Mouse (Mus musculus) forebrain, postnatal 0 days (tissue): ENCODE data around the gene Dcp1b. TPM values are rescaled to one million over a fixed set of nuclear protein-coding genes. Genes with fewer than 3 reads are reported as not detected.

Source experiments
- ATAC-seq: fragments of 200-750 bp; cut with Nextera tagmentation; 2 replicates; pipeline ENCODE4 v1.8.0; 2017; ENCODE audit warnings: mild to moderate bottlenecking, moderate library complexity
- DNase-seq: peaks from one replicate; pipeline ENCODE4 v3.0.0-alpha.2; 2015
- H3K27ac ChIP-seq: fragments of 300-500 bp; sonication (generic); 2 replicates; pipeline ENCODE4 v1.5.1; 2014; ENCODE audit warnings: low read depth, mild to moderate bottlenecking, antibody characterized with exemption, low read length, moderate library complexity, mixed read lengths
- H3K27me3 ChIP-seq: fragments of 300-500 bp; sonication (generic); 2 replicates; pipeline ENCODE4 v1.6.1; 2014; ENCODE audit warnings: mild to moderate bottlenecking, low read length, mixed read lengths; ENCODE audit not compliant: insufficient read depth
- H3K36me3 ChIP-seq: fragments of 300-500 bp; sonication (generic); 2 replicates; pipeline ENCODE4 v1.6.1; 2014; ENCODE audit warnings: mild to moderate bottlenecking, moderate library complexity; ENCODE audit not compliant: insufficient read depth
- H3K4me1 ChIP-seq: fragments of 300-500 bp; sonication (generic); 2 replicates; pipeline ENCODE4 v1.6.1; 2014; ENCODE audit warnings: antibody characterized with exemption; ENCODE audit not compliant: insufficient read depth
- H3K4me2 ChIP-seq: fragments of 300-500 bp; sonication (generic); 2 replicates; pipeline ENCODE4 v1.6.1; 2014; ENCODE audit warnings: low read depth, mild to moderate bottlenecking, moderate library complexity
- H3K4me3 ChIP-seq: fragments of 300-500 bp; sonication (generic); 2 replicates; pipeline ENCODE4 v1.5.1; 2014; ENCODE audit warnings: low read depth, low read length, mixed read lengths
- H3K9ac ChIP-seq: fragments of 300-500 bp; sonication (generic); 2 replicates; pipeline ENCODE4 v1.6.1; 2014; ENCODE audit warnings: mild to moderate bottlenecking
- H3K9me3 ChIP-seq: fragments of 300-500 bp; sonication (generic); 2 replicates; pipeline ENCODE4 v1.6.1; 2016; ENCODE audit warnings: low read length
- CTCF ChIP-seq: sonication (generic); IDR thresholded peaks from 2 replicates; pipeline ENCODE4 v1.5.1; 2016; ENCODE audit warnings: antibody characterized with exemption, control low read depth, low read depth
- WGBS: fragments of 180-500 bp; shearing (Covaris S2); extraction: QIAGEN DNeasy Blood & Tissue Kit; methylation state at CpG from one replicate; pipeline ENCODE4 v1.1.7; 2014; 5-methylcytosine and 5-hydroxymethylcytosine counted together
- polyA plus RNA-seq: library from polyadenylated mRNA; unstranded; fragments of >200 nt; fragmentation: Nextera tagmentation; extraction: Ambion mirVana; gene quantifications from 2 replicates; pipeline ENCODE4 v1.2.1, GENCODE M21; 2015
- total RNA-seq: library from RNA; depleted of rRNA; stranded (reverse); fragments of >200 nt; gene quantifications from 2 replicates; pipeline ENCODE4 v1.2.3, GENCODE M21; 2014; rRNA removed

Gene Dcp1b
- total RNA-seq, result 24.0 and 29.6 TPM in 2 replicates
- 12.3 and 12.5 TPM in 2 replicates for polyA plus RNA-seq

DNA sequence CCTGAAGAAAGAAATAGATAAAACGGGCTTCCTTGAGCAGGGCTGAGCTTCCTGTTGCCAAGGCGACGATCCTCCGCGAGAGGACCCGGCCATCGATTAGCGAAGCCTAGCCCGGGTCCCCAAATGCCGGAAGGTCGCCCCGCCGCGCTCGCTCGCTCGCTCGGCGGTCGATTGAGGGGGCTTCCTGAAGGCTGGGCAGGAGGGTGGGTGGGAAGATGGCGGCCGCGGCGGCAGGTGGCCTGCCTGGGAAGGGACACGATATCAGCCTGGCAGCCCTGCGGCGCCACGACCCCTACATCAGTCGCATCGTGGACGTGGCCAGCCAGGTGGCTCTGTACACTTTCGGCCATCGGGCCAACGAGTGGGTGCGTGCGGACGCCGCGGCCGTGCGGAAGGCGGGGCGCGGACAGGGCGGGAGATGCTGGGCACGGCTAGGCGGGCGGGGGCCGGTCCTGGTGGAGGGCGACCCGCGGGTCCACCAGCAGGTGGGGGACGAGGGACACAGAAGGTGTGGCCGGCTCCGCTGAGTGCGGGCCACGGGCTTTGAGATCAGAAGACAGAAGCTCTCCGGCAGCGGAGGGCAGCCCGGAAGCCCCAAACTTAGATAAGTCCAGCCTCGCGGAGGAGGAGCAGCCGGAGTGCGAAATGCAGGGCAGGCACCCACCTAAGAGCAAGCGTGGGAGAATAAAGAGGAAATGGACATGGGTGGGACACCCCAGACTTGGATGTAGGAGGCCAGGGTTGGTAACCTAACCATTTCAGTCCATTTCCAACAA, at the start of gene Dcp1b:
Dcp1b (plus strand) TSS at position 176 of the 776 bp plus-strand sequence.
- TF ChIP-seq CTCF, result peak; percentile 47

GRCm38 (mm10) chr6:119126991-119127390, 48.1 kb upstream of the Dcp1b start:
- Histone ChIP-seq H3K4me3 (no peak overlapping the region), H3K36me3 (no peaks in the 10 kb centered on the region), H3K4me2 (no peak overlapping the region), H3K4me1 (no peaks in the 10 kb centered on the region), H3K27me3 (no peaks in the 10 kb centered on the region), H3K9ac (no peak overlapping the region), H3K27ac (no peak overlapping the region), H3K9me3 (no peaks in the 10 kb centered on the region)
- no peak for DNase-seq
- no peak for TF ChIP-seq CTCF
- 84% methylated on average over 3 of the region's 3 CpGs for WGBS
- no peak for ATAC-seq

More for the DNA sequence above, at the start of gene Dcp1b:
- DNase-seq (peak; percentile 96), ATAC-seq (peak; percentile 97)
- 0% methylated on average over 60 of the region's 65 CpGs for WGBS
- Histone ChIP-seq H3K36me3 (peaks cover 2% of the 10 kb centered on the region; the same call in 1 of the 2 replicates), H3K27ac (peak within 1 kb of the TSS; percentile 87), H3K27me3 (no peaks in the 10 kb centered on the region), H3K4me1 (peaks cover 5% of the 10 kb centered on the region; the same call in 1 of the 2 replicates), H3K9me3 (no peaks in the 10 kb centered on the region), H3K4me2 (peak within 1 kb of the TSS; percentile 68), H3K9ac (peak within 1 kb of the TSS; percentile 87), H3K4me3 (peak within 1 kb of the TSS; percentile 70)

DNA sequence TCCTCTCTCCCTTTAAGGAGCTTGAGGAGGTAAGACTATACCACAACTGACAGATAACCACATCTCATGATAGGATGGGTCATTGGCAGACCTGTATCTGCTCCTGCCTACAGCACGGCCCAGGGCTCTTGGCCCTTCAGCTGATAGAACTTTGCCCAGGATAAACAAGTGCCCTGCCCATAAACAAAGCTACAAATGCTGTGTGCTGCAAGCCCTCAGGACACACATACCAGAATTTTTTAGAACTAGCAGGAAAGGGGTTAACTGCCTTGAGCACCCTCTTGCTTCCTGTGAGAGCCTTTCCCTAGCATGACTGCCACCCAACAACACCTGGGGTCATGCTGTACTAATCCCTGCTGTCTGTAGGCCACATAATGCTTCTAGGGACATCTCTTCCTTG, 47.0 kb upstream of the Dcp1b start:
- Histone ChIP-seq H3K4me2 (no peak overlapping the region), H3K36me3 (no peaks in the 10 kb centered on the region), H3K4me1 (no peaks in the 10 kb centered on the region), H3K27ac (no peak overlapping the region), H3K4me3 (no peak overlapping the region), H3K27me3 (no peaks in the 10 kb centered on the region), H3K9ac (no peak overlapping the region), H3K9me3 (no peaks in the 10 kb centered on the region)
- ATAC-seq (no peak), DNase-seq (no peak)
- no peak for TF ChIP-seq CTCF
- 94% methylated on average over 1 of the region's 1 CpGs for WGBS

- H3K4me3 ChIP-seq, result no peak overlapping the region
- DNase-seq, result no peak
- H3K4me1 ChIP-seq, result no peaks in the 10 kb centered on the region
- 89% methylated on average over 8 of the region's 8 CpGs for WGBS
- no peak overlapping the region for H3K27ac ChIP-seq
- H3K9me3 ChIP-seq, result no peaks in the 10 kb centered on the region
- H3K27me3 ChIP-seq, result no peaks in the 10 kb centered on the region
- no peak for TF ChIP-seq CTCF
- no peak overlapping the region for H3K4me2 ChIP-seq
- H3K36me3 ChIP-seq, result no peaks in the 10 kb centered on the region
- no peak for ATAC-seq
- H3K9ac ChIP-seq, result no peak overlapping the region
Observed at GRCm38 (mm10) chr6:119128521-119128920, 46.5 kb upstream of the Dcp1b start.

DNA sequence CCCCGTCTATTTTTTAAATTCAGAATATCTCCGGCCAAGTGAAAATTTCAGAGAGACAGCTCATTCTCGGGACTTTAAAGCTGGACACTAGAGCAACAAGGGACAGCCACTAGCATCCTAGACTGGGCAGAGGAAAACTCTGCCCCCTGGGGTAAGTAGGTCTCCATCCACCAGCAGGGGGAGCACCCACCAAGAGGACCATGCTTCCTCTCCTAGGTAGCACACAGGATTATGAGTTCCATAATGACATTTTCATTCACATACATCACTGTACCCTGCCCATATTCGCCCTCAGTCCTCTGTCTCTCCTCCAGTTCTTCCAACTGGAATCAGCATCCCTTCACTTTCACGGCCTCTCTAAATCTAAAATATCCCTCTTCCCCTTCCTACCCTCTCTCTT, 45.4 kb upstream of the Dcp1b start:
- no peak for ATAC-seq
- Histone ChIP-seq H3K4me3 (no peak overlapping the region), H3K4me2 (no peak overlapping the region), H3K9me3 (no peaks in the 10 kb centered on the region), H3K27me3 (no peaks in the 10 kb centered on the region), H3K9ac (no peak overlapping the region), H3K27ac (no peak overlapping the region), H3K4me1 (no peaks in the 10 kb centered on the region), H3K36me3 (no peaks in the 10 kb centered on the region)
- WGBS, result 74% methylated on average over 5 of the region's 5 CpGs
- DNase-seq, result no peak
- peak; percentile 48 for TF ChIP-seq CTCF

- Histone ChIP-seq H3K4me2 (no peak overlapping the region), H3K9me3 (no peaks in the 10 kb centered on the region), H3K4me1 (no peaks in the 10 kb centered on the region), H3K27me3 (no peaks in the 10 kb centered on the region), H3K4me3 (no peak overlapping the region), H3K36me3 (no peaks in the 10 kb centered on the region), H3K27ac (no peak overlapping the region), H3K9ac (no peak overlapping the region)
- ATAC-seq, result no peak
- DNase-seq, result no peak
- 55% methylated on average over 8 of the region's 8 CpGs for WGBS
- no peak for TF ChIP-seq CTCF
Observed at GRCm38 (mm10) chr6:119132111-119132735, 42.8 kb upstream of the Dcp1b start.

- no peak for TF ChIP-seq CTCF
- no peak for DNase-seq
Observed at GRCm38 (mm10) chr6:119132863-119133262, 42.2 kb upstream of the Dcp1b start.

More at GRCm38 (mm10) chr6:119132863-119133262, 42.2 kb upstream of the Dcp1b start:
- H3K36me3 ChIP-seq, result no peaks in the 10 kb centered on the region
- no peaks in the 10 kb centered on the region for H3K27me3 ChIP-seq
- H3K9me3 ChIP-seq, result no peaks in the 10 kb centered on the region
- peak; percentile 16; the same call in 1 of the 2 replicates for ATAC-seq
- WGBS, result 88% methylated on average over 4 of the region's 4 CpGs
- no peaks in the 10 kb centered on the region for H3K4me1 ChIP-seq
- no peak overlapping the region for H3K4me2 ChIP-seq
- H3K4me3 ChIP-seq, result no peak overlapping the region
- no peak overlapping the region for H3K27ac ChIP-seq
- H3K9ac ChIP-seq, result no peak overlapping the region
